Mouse (Mus musculus) heart, adult 2 months (tissue): ENCODE results near the gene Slco4c1.

Experiments used
- CTCF ChIP-seq: fragments of 200-600 bp; IDR thresholded peaks from 2 replicates; pipeline ENCODE4 v1.8.1; 2022; ENCODE audit warnings: antibody characterized with exemption, mild to moderate bottlenecking, moderate library complexity
- EP300 ChIP-seq: fragments of 200-500 bp; IDR thresholded peaks from 2 replicates; pipeline ENCODE4 v1.6.1; 2011; ENCODE audit warnings: low read depth, low read length, control low read depth; ENCODE audit not compliant: insufficient read depth
- POLR2A ChIP-seq: fragments of 200-500 bp; IDR thresholded peaks from 2 replicates; pipeline ENCODE4 v1.6.1; 2011; ENCODE audit warnings: mild to moderate bottlenecking, low read depth, low read length, control low read depth; ENCODE audit not compliant: insufficient read depth

DNA sequence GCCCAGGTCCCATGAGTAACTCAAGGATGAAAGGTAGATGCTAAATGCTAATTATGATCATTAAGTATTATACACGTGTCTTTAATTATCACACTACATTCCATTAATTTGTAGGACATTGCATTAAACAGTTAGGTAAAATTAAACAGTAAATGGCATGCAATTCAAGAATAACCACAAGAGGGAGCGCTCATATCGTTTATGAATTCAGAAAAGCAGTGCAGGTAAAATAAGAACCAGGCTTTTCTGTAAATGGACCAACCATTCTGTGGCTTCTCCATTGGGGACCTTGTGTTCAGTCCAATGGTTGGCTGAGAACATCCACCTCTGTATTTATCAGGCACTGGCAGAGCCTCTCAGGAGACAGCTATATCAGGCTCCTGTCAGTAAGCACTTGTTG, 25.2 kb downstream of the Slco4c1 start:
- TF ChIP-seq CTCF (peak; percentile 62), POLR2A (no peak), EP300 (no peak)
